Mouse (Mus musculus): ENCODE data around the gene Myh9.
"Not testable (repeated sequence)": the region's sequence is repeated elsewhere in the genome, so short reads cannot be mapped to it uniquely, and the experiment has no call there.

- not testable (repeated sequence) for TF ChIP-seq FLI1 (IDR thresholded peaks at IDR 0.05; ENCODE audit: low read length); GATA1 (IDR thresholded peaks at IDR 0.05; ENCODE audit: borderline replicate concordance, low read length)
Measured at GRCm38 (mm10) chr15:77733903-77734302, 108.1 kb downstream of the Myh9 start.

All from megakaryocyte, embryonic 14.5 days (primary cell).